Mouse (Mus musculus): ENCODE data around the gene Olfr654. TPM values are rescaled to one million over a fixed set of nuclear protein-coding genes. Genes with fewer than 3 reads are reported as not detected.
A peak's percentile ranks its signal among the peaks of the same experiment; 100 is the strongest.

The Olfr654 gene
- polyA plus RNA-seq, 1 experiment from 2014 or later, result not detected

- H3K4me3 ChIP-seq (ENCODE audit: low read depth, low read length), result no peak overlapping the region
- no peak overlapping the region for H3K4me2 ChIP-seq (ENCODE audit: low read length)
- DNase-seq (ENCODE audit: low spot score), result peak; percentile 54
- H3K9me3 ChIP-seq (ENCODE audit: control insufficient read depth, low read length), result no peaks in the 10 kb centered on the region
- no peaks in the 10 kb centered on the region for H3K4me1 ChIP-seq (replicated peaks; ENCODE audit: control insufficient read depth, insufficient read depth, low read length)
- no peak overlapping the region for H3K27ac ChIP-seq (ENCODE audit: low read depth)
- no peaks in the 10 kb centered on the region for H3K27me3 ChIP-seq (replicated peaks; ENCODE audit: control insufficient read depth, insufficient read depth, low read length)
- WGBS, result 13% methylated on average over 3 of the region's 3 CpGs
- no peak overlapping the region for H3K9ac ChIP-seq (ENCODE audit: low read length)
- ATAC-seq (replicated peaks; ENCODE audit: low FRiP score, low TSS enrichment, low read depth), result no peak
- no peaks in the 10 kb centered on the region for H3K36me3 ChIP-seq (ENCODE audit: control insufficient read depth, insufficient read depth, low read length)
Measured at GRCm38 (mm10) chr7:104603173-104603572, 16.3 kb downstream of the Olfr654 start.

- H3K4me2 ChIP-seq (ENCODE audit: low read length), result no peak overlapping the region
- H3K4me1 ChIP-seq (replicated peaks; ENCODE audit: control insufficient read depth, insufficient read depth, low read length), result no peaks in the 10 kb centered on the region
- H3K36me3 ChIP-seq (ENCODE audit: control insufficient read depth, insufficient read depth, low read length), result no peaks in the 10 kb centered on the region
- no peak overlapping the region for H3K9ac ChIP-seq (ENCODE audit: low read length)
- no peak overlapping the region for H3K27ac ChIP-seq (ENCODE audit: low read depth)
- H3K27me3 ChIP-seq (replicated peaks; ENCODE audit: control insufficient read depth, insufficient read depth, low read length), result no peaks in the 10 kb centered on the region
- ATAC-seq (replicated peaks; ENCODE audit: low FRiP score, low TSS enrichment, low read depth) (no peak), DNase-seq (ENCODE audit: low spot score) (no peak)
- no peaks in the 10 kb centered on the region for H3K9me3 ChIP-seq (ENCODE audit: control insufficient read depth, low read length)
- no peak overlapping the region for H3K4me3 ChIP-seq (ENCODE audit: low read depth, low read length)
Measured at GRCm38 (mm10) chr7:104604727-104605126, 17.9 kb downstream of the Olfr654 start.

GRCm38 (mm10) chr7:104613655-104614054, 26.8 kb downstream of the Olfr654 start, which contains the start of gene Olfr656:
Olfr656 (plus strand) TSS chr7:104613955.
- Histone ChIP-seq H3K9ac (ENCODE audit: low read length) (no peak within 1 kb of the TSS), H3K36me3 (ENCODE audit: control insufficient read depth, insufficient read depth, low read length) (no peaks in the 10 kb centered on the region), H3K4me1 (replicated peaks; ENCODE audit: control insufficient read depth, insufficient read depth, low read length) (no peaks in the 10 kb centered on the region), H3K9me3 (ENCODE audit: control insufficient read depth, low read length) (no peaks in the 10 kb centered on the region), H3K4me3 (ENCODE audit: low read depth, low read length) (no peak within 1 kb of the TSS), H3K4me2 (ENCODE audit: low read length) (no peak within 1 kb of the TSS), H3K27me3 (replicated peaks; ENCODE audit: control insufficient read depth, insufficient read depth, low read length) (no peaks in the 10 kb centered on the region), H3K27ac (ENCODE audit: low read depth) (no peak within 1 kb of the TSS)
- WGBS, result 69% methylated on average over 4 of the region's 4 CpGs
- no peak for DNase-seq (ENCODE audit: low spot score)
- ATAC-seq (replicated peaks; ENCODE audit: low FRiP score, low TSS enrichment, low read depth), result no peak

GRCm38 (mm10) chr7:104624494-104624893, 37.7 kb downstream of the Olfr654 start, which contains the start of gene Olfr657:
Olfr657 (plus strand) TSS chr7:104624794.
- Histone ChIP-seq H3K4me1 (replicated peaks; ENCODE audit: control insufficient read depth, insufficient read depth, low read length) (no peaks in the 10 kb centered on the region), H3K4me2 (ENCODE audit: low read length) (no peak within 1 kb of the TSS), H3K4me3 (ENCODE audit: low read depth, low read length) (no peak within 1 kb of the TSS), H3K27ac (ENCODE audit: low read depth) (no peak within 1 kb of the TSS), H3K36me3 (ENCODE audit: control insufficient read depth, insufficient read depth, low read length) (no peaks in the 10 kb centered on the region), H3K9me3 (ENCODE audit: control insufficient read depth, low read length) (no peaks in the 10 kb centered on the region), H3K9ac (ENCODE audit: low read length) (no peak within 1 kb of the TSS), H3K27me3 (replicated peaks; ENCODE audit: control insufficient read depth, insufficient read depth, low read length) (no peaks in the 10 kb centered on the region)
- no peak for DNase-seq (ENCODE audit: low spot score)
- ATAC-seq (replicated peaks; ENCODE audit: low FRiP score, low TSS enrichment, low read depth), result no peak

Other genes with a start within 250 kb of the Olfr654 start
- 1.6 TPM in 2 replicates for gene Trim12c, start 233.7 kb upstream of the Olfr654 start, polyA plus RNA-seq (2014; fragmentation: Nextera tagmentation; extraction: Ambion mirVana)
- 0.09 and 0.14 TPM in 2 replicates for gene Trim30b, start 217.1 kb upstream of the Olfr654 start, polyA plus RNA-seq (2014; fragmentation: Nextera tagmentation; extraction: Ambion mirVana)
- 0.16 and 0.20 TPM in 2 replicates for gene Trim30c, start 186.2 kb upstream of the Olfr654 start, polyA plus RNA-seq (2014; fragmentation: Nextera tagmentation; extraction: Ambion mirVana)
- gene Trim30a, start 121.8 kb upstream of the Olfr654 start, polyA plus RNA-seq (2014; fragmentation: Nextera tagmentation; extraction: Ambion mirVana), result 1.5 TPM in 2 replicates
- gene Trim30d, start 79.2 kb upstream of the Olfr654 start, polyA plus RNA-seq (2014; fragmentation: Nextera tagmentation; extraction: Ambion mirVana), result 0.49 and 1.1 TPM in 2 replicates
- not detected in 2 replicates for gene Olfr651, start 36.9 kb upstream of the Olfr654 start, polyA plus RNA-seq (2014; fragmentation: Nextera tagmentation; extraction: Ambion mirVana)
- gene Olfr652, start 26.1 kb upstream of the Olfr654 start, polyA plus RNA-seq (2014; fragmentation: Nextera tagmentation; extraction: Ambion mirVana), result not detected in 2 replicates
- gene Olfr653, start 9.7 kb upstream of the Olfr654 start, polyA plus RNA-seq (2014; fragmentation: Nextera tagmentation; extraction: Ambion mirVana), result 0.05 TPM in 1 of 2 replicates, not detected in the other
- gene Olfr655, start 14.8 kb downstream of the Olfr654 start, polyA plus RNA-seq (2014; fragmentation: Nextera tagmentation; extraction: Ambion mirVana), result not detected in 2 replicates
- gene Olfr656, start 26.9 kb downstream of the Olfr654 start, polyA plus RNA-seq (2014; fragmentation: Nextera tagmentation; extraction: Ambion mirVana), result not detected in 2 replicates
- not detected in 2 replicates for gene Olfr657, start 37.8 kb downstream of the Olfr654 start, polyA plus RNA-seq (2014; fragmentation: Nextera tagmentation; extraction: Ambion mirVana)
- 0.05 TPM in 1 of 2 replicates, not detected in the other for gene Olfr658, start 60.3 kb downstream of the Olfr654 start, polyA plus RNA-seq (2014; fragmentation: Nextera tagmentation; extraction: Ambion mirVana)
- gene Olfr659, start 79.7 kb downstream of the Olfr654 start, polyA plus RNA-seq (2014; fragmentation: Nextera tagmentation; extraction: Ambion mirVana), result not detected in 2 replicates
- gene Olfr661, start 99.5 kb downstream of the Olfr654 start, polyA plus RNA-seq (2014; fragmentation: Nextera tagmentation; extraction: Ambion mirVana), result not detected in 2 replicates
- not detected in 2 replicates for gene Usp17le, start 190.4 kb downstream of the Olfr654 start, polyA plus RNA-seq (2014; fragmentation: Nextera tagmentation; extraction: Ambion mirVana)

Measured in intestine, embryonic 14.5 days (tissue).